Mouse (Mus musculus) cerebellum, adult 8-10 months (tissue): ENCODE results near the gene Bag3.

Experiments used
- DNase-seq: peaks from one replicate; pipeline ENCODE4 v3.0.0; 2022

Bag3 gene

GRCm38 (mm10) chr7:128523349-128523961 lies at the start of gene Bag3:
Gene Bag3, plus strand, starts transcription at chr7:128523616.
- DNase-seq, result peak; percentile 85

GRCm38 (mm10) chr7:128474322-128474721 lies 49.1 kb upstream of the Bag3 start:
- DNase-seq, result peak; percentile 88

GRCm38 (mm10) chr7:128488986-128489385 lies 34.4 kb upstream of the Bag3 start:
- DNase-seq, result no peak

GRCm38 (mm10) chr7:128494546-128494945 lies 28.9 kb upstream of the Bag3 start:
- no peak for DNase-seq

GRCm38 (mm10) chr7:128499801-128500200 lies 23.6 kb upstream of the Bag3 start:
- DNase-seq, result no peak

GRCm38 (mm10) chr7:128504091-128504490 lies 19.3 kb upstream of the Bag3 start:
- DNase-seq, result no peak

- DNase-seq, result no peak
These were observed 11.5 kb upstream of the Bag3 start for GRCm38 (mm10) chr7:128511936-128512335.

GRCm38 (mm10) chr7:128513512-128513911 lies 9.9 kb upstream of the Bag3 start:
- no peak for DNase-seq

- DNase-seq, result no peak
These were observed 9.1 kb upstream of the Bag3 start for GRCm38 (mm10) chr7:128514341-128514740.

- no peak for DNase-seq
These were observed 7.1 kb upstream of the Bag3 start for GRCm38 (mm10) chr7:128516346-128516745.

- DNase-seq, result no peak
These were observed 3.9 kb upstream of the Bag3 start for GRCm38 (mm10) chr7:128519316-128520050.

- DNase-seq, result peak; percentile 57
These were observed 656 bp downstream of the Bag3 start for GRCm38 (mm10) chr7:128523962-128524581.

- DNase-seq, result no peak
These were observed 1.2 kb downstream of the Bag3 start for GRCm38 (mm10) chr7:128524641-128525040.

GRCm38 (mm10) chr7:128526611-128527010 lies 3.2 kb downstream of the Bag3 start:
- DNase-seq, result no peak

- DNase-seq, result no peak
These were observed 5.2 kb downstream of the Bag3 start for GRCm38 (mm10) chr7:128528596-128528995.

- DNase-seq, result no peak
These were observed 5.7 kb downstream of the Bag3 start for GRCm38 (mm10) chr7:128529126-128529525.

- no peak for DNase-seq
These were observed 6.2 kb downstream of the Bag3 start for GRCm38 (mm10) chr7:128529574-128530051.

GRCm38 (mm10) chr7:128531031-128531430 lies 7.6 kb downstream of the Bag3 start:
- DNase-seq, result peak; percentile 39

- DNase-seq, result peak; percentile 78
These were observed 8.5 kb downstream of the Bag3 start for GRCm38 (mm10) chr7:128531929-128532328.

GRCm38 (mm10) chr7:128532441-128533166 lies 9.2 kb downstream of the Bag3 start:
- DNase-seq, result no peak

GRCm38 (mm10) chr7:128534984-128535491 lies 11.6 kb downstream of the Bag3 start:
- DNase-seq, result no peak

GRCm38 (mm10) chr7:128536074-128536473 lies 12.7 kb downstream of the Bag3 start:
- DNase-seq, result no peak

GRCm38 (mm10) chr7:128537676-128538075 lies 14.3 kb downstream of the Bag3 start:
- DNase-seq, result no peak
